Mouse (Mus musculus) heart, embryonic 15.5 days (tissue): ENCODE measurements at regions not wholly inside any gene's neighbourhood (a gene's known extent, or its start where the extent isn't known, plus 50 kb on each side); places are given as distances from the start of the nearest gene placed in this dataset.
A peak's percentile ranks its signal among the peaks of the same experiment; 100 is the strongest.

ENCODE experiments used
- ATAC-seq: fragments of 200-750 bp; cut with Nextera tagmentation; replicated peaks from 2 replicates; pipeline ENCODE4 v1.8.0; 2017; ENCODE audit warnings: low read depth, moderate TSS enrichment; ENCODE audit not compliant: insufficient number of reproducible peaks, insufficient read depth, low FRiP score
- H3K27ac ChIP-seq: fragments of 300-500 bp; sonication (generic); 2 replicates; pipeline ENCODE4 v1.5.1; 2015; ENCODE audit warnings: mild to moderate bottlenecking, inconsistent platforms
- H3K27me3 ChIP-seq: fragments of 300-500 bp; sonication (generic); 2 replicates; pipeline ENCODE4 v1.6.1; 2015; ENCODE audit warnings: inconsistent platforms
- H3K36me3 ChIP-seq: fragments of 300-500 bp; sonication (generic); 2 replicates; pipeline ENCODE4 v1.6.1; 2015; ENCODE audit warnings: mild to moderate bottlenecking, inconsistent platforms
- H3K4me1 ChIP-seq: fragments of 300-500 bp; sonication (generic); replicated peaks from 2 replicates; pipeline ENCODE4 v1.6.1; 2015; ENCODE audit warnings: inconsistent platforms
- H3K4me2 ChIP-seq: fragments of 300-500 bp; sonication (generic); 2 replicates; pipeline ENCODE4 v1.6.1; 2015; ENCODE audit warnings: inconsistent platforms, mild to moderate bottlenecking, moderate library complexity
- H3K4me3 ChIP-seq: fragments of 300-500 bp; sonication (generic); 2 replicates; pipeline ENCODE4 v1.5.1; 2015; ENCODE audit warnings: mild to moderate bottlenecking, inconsistent platforms
- H3K9ac ChIP-seq: fragments of 300-500 bp; sonication (generic); 2 replicates; pipeline ENCODE4 v1.6.1; 2015; ENCODE audit warnings: mild to moderate bottlenecking, inconsistent platforms
- H3K9me3 ChIP-seq: fragments of 300-500 bp; sonication (generic); replicated peaks from 2 replicates; pipeline ENCODE4 v1.6.1; 2016; ENCODE audit warnings: inconsistent platforms
- WGBS: fragments of 180-500 bp; shearing (Covaris S2); methylation state at CpG from one replicate; pipeline ENCODE4 v1.1.7; 2015; ENCODE audit warnings: mixed read lengths; 5-methylcytosine and 5-hydroxymethylcytosine counted together

DNA sequence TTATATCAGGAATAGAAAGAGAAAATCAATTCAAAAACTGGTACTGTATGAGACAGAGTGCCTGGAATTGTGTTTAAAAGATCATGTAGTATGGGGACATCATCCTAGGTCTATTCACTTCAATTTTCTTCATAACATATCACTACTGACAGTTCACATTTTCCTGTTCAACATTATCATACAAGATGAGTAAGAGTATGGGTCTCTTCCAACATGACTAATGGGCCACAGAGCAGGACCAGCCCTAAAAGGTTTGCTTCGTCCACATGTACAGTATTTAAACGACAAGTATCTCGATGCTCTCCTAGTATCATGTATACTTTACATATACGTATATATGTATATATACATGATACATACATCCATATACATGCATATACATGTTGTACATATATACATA, 164.8 kb upstream of the Atp1b1 start:
- Histone ChIP-seq H3K9ac (no peak overlapping the region), H3K4me2 (no peak overlapping the region), H3K4me1 (no peaks in the 10 kb centered on the region), H3K27me3 (no peaks in the 10 kb centered on the region), H3K4me3 (no peak overlapping the region), H3K27ac (no peak overlapping the region), H3K36me3 (no peaks in the 10 kb centered on the region), H3K9me3 (no peaks in the 10 kb centered on the region)
- ATAC-seq = no peak
- WGBS = 90% methylated on average over 4 of the region's 4 CpGs

DNA sequence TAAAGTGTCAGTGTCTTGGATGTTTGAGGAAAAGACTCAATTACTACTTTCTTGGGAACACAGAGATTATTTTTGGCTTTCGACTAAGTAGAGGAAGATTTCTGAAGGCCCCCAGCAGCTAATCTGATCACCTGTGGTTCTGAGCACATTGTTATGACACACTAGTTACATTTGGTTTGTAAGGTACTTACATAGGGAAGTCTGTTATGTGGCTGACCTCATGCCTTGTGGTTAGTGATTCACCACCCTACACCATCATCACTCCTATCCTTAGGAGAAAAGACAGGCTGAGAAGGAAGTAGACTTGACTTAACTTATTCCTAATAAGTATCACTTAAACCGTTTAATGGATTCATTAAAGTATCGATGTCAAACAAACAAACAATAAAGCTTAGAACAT, 164.3 kb upstream of the Atp1b1 start:
- no peak for ATAC-seq
- no peak overlapping the region for H3K9ac ChIP-seq
- H3K27ac ChIP-seq = no peak overlapping the region
- no peaks in the 10 kb centered on the region for H3K27me3 ChIP-seq
- WGBS = 90% methylated on average over 3 of the region's 3 CpGs
- H3K4me3 ChIP-seq = no peak overlapping the region
- no peaks in the 10 kb centered on the region for H3K4me1 ChIP-seq
- no peaks in the 10 kb centered on the region for H3K9me3 ChIP-seq
- H3K36me3 ChIP-seq = no peaks in the 10 kb centered on the region
- no peak overlapping the region for H3K4me2 ChIP-seq

DNA sequence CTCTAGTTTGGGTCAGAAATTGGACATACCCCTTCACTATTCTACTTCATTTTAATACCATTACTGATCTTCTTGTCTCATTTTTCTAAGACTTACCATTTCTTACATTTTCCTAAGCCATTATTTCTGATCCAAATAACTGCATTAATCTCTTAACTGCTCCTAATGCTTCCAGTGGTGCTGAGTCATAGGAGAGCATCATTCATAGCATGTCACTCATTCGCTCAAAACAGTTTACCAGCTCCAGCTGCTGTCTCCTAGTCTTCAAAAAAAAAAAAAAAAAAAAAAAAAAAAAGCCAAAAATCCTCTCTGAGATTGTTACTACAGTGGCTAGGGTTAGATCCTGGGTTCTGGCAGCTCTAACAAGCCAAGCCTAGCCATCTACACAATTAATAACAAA, 162.0 kb upstream of the Atp1b1 start:
- Histone ChIP-seq H3K36me3 (no peaks in the 10 kb centered on the region), H3K9me3 (no peaks in the 10 kb centered on the region), H3K4me1 (no peaks in the 10 kb centered on the region), H3K4me2 (no peak overlapping the region), H3K9ac (no peak overlapping the region), H3K27me3 (no peaks in the 10 kb centered on the region), H3K4me3 (no peak overlapping the region), H3K27ac (no peak overlapping the region)
- 72% methylated on average over 1 of the region's 1 CpGs for WGBS
- no peak for ATAC-seq

DNA sequence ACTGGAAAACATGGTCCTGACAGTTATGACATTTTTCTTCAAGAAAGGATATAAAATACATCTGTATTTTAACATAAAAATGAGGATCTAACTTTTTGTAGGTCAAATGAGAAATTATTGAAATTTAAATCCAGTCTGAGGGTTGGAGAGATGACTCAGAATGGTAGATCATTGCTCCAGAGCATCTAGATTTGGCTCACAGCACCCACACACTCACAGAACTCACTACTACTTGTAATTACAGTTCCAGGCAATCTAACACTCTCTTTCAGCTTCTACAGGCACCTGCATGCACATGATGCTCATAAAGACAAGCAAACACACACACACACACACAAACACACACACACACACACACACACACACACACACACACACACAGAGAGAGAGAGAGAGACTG, 159.7 kb upstream of the Atp1b1 start:
- Histone ChIP-seq H3K4me1 (no peaks in the 10 kb centered on the region), H3K9ac (no peak overlapping the region), H3K36me3 (no peaks in the 10 kb centered on the region), H3K27me3 (no peaks in the 10 kb centered on the region), H3K4me3 (no peak overlapping the region), H3K9me3 (no peaks in the 10 kb centered on the region), H3K27ac (no peak overlapping the region), H3K4me2 (no peak overlapping the region)
- ATAC-seq = no peak

DNA sequence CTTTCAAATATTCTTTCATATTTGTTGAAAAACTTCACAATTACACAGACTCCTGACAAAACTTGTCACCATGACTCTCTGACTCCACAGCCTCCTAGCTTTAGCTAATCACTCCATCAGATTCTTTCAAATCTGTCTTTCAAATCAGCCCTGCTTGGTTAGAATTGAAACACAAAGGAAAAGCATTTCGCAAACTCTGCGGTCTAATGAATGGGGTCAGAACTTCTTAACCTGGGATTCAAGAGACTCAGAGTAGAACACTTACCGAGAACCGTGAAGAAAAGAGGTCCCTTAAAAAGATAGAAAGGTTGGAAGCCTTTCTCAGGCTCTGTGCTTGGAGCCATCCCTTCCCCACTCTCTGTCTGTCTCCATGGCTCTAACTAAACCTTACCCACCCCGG, 148.9 kb upstream of the Atp1b1 start:
- H3K27ac ChIP-seq = no peak overlapping the region
- no peaks in the 10 kb centered on the region for H3K9me3 ChIP-seq
- H3K27me3 ChIP-seq = no peaks in the 10 kb centered on the region
- 85% methylated on average over 5 of the region's 5 CpGs for WGBS
- no peak overlapping the region for H3K9ac ChIP-seq
- no peak for ATAC-seq
- H3K4me2 ChIP-seq = no peak overlapping the region
- H3K4me3 ChIP-seq = no peak overlapping the region
- no peaks in the 10 kb centered on the region for H3K4me1 ChIP-seq
- no peaks in the 10 kb centered on the region for H3K36me3 ChIP-seq

DNA sequence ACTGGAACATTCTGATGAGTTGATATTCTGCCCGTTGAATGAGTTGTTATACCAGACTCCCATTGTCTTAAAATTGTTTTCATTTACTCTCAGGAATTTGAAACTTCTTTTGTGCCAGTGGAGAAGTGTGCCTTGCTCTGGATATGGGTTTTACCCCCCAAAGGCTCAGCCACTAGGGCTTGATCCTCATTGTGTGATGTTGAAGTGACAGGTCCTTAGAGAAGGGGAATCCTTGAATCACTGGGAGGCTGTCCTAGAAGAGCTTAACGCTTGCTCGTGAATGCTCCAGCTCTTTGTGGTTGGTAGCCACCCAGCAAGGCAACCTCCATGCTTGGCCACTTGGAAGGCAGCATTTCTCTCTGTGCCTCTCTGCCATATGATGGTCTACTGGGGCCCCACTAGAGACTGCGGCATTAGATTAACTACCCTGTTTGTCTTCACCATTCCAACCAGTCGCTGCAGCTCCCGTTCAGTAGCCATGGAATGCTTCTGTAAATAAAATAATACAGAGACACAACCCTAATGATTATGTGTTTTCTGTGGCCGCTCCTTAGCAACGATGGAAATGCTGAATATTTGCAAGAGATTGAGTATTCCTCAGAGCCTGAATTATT, 148.1 kb upstream of the Atp1b1 start:
- Histone ChIP-seq H3K4me3 (no peak overlapping the region), H3K9ac (no peak overlapping the region), H3K36me3 (no peaks in the 10 kb centered on the region), H3K4me1 (no peaks in the 10 kb centered on the region), H3K27me3 (no peaks in the 10 kb centered on the region), H3K9me3 (no peaks in the 10 kb centered on the region), H3K27ac (no peak overlapping the region), H3K4me2 (no peak overlapping the region)
- WGBS = 81% methylated on average over 8 of the region's 8 CpGs
- no peak for ATAC-seq

DNA sequence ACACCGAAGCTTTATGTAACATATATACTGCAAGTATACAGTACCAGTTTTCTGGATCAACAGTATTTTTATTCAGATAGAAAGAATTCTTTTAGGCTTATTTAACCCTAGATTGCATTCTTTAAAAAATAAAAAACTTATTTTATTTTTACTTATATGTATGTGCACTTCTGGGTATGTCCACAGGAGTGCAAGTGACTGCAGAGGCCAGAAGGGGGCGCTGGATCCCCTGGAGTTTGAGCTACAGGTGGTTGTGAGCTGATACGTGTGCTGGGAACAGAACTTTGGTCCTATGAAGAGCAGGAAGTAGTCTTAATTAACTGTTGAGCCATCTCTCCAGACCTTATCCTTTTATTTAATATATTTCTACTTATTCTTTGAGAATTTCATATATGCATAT, 145.3 kb upstream of the Atp1b1 start:
- Histone ChIP-seq H3K27ac (no peak overlapping the region), H3K36me3 (no peaks in the 10 kb centered on the region), H3K4me2 (no peak overlapping the region), H3K9ac (no peak overlapping the region), H3K27me3 (no peaks in the 10 kb centered on the region), H3K4me3 (no peak overlapping the region), H3K9me3 (no peaks in the 10 kb centered on the region), H3K4me1 (no peaks in the 10 kb centered on the region)
- 69% methylated on average over 3 of the region's 3 CpGs for WGBS
- ATAC-seq = no peak

DNA sequence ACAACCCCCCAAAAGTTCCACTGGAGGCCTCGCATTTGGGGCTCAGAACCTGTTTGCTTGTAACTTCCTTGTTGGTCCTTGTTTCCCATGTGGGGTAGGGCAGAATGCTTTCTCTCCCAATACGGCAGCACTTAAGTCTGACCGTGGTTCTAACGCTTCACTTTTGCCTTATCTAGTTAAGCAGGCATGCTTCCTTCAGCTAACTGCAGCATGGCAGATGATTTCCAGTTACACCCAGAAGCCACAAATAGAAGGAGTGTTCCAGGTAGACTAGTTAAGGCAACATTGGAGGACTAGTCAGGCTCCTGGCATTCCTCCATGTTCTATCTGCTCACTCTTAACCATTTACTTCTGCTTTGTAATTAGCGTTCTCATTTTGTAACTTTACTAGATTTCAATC, 144.4 kb upstream of the Atp1b1 start:
- H3K9me3 ChIP-seq = no peaks in the 10 kb centered on the region
- H3K27me3 ChIP-seq = no peaks in the 10 kb centered on the region
- H3K4me2 ChIP-seq = no peak overlapping the region
- WGBS = 61% methylated on average over 5 of the region's 5 CpGs
- no peaks in the 10 kb centered on the region for H3K4me1 ChIP-seq
- H3K4me3 ChIP-seq = no peak overlapping the region
- no peak overlapping the region for H3K27ac ChIP-seq
- no peak for ATAC-seq
- no peaks in the 10 kb centered on the region for H3K36me3 ChIP-seq
- no peak overlapping the region for H3K9ac ChIP-seq

DNA sequence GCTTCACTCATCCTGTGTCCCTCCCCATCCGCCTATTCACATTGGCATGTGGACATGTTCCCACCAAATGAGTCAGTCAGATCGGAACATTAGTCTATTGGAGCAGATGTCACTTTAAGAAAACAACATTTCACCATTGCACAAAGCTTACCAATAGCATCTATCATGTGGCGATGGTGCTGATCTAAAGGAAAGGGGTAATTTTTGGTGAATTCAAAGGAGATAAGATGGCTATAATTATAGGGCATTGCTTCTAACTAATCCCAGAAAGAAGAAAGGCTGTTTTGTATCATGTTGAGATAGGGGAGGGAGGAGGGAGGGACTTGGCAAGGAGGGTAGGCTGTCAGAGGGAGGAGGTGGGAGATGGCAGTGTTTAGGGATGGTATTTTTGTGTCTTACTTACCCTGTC, 132.1 kb upstream of the Atp1b1 start:
- H3K4me3 ChIP-seq = no peak overlapping the region
- no peaks in the 10 kb centered on the region for H3K9me3 ChIP-seq
- 65% methylated on average over 3 of the region's 3 CpGs for WGBS
- no peak overlapping the region for H3K9ac ChIP-seq
- peaks cover 12% of the 10 kb centered on the region for H3K4me1 ChIP-seq
- no peak overlapping the region for H3K27ac ChIP-seq
- no peaks in the 10 kb centered on the region for H3K36me3 ChIP-seq
- H3K27me3 ChIP-seq = no peaks in the 10 kb centered on the region
- no peak overlapping the region for H3K4me2 ChIP-seq
- ATAC-seq = no peak

DNA sequence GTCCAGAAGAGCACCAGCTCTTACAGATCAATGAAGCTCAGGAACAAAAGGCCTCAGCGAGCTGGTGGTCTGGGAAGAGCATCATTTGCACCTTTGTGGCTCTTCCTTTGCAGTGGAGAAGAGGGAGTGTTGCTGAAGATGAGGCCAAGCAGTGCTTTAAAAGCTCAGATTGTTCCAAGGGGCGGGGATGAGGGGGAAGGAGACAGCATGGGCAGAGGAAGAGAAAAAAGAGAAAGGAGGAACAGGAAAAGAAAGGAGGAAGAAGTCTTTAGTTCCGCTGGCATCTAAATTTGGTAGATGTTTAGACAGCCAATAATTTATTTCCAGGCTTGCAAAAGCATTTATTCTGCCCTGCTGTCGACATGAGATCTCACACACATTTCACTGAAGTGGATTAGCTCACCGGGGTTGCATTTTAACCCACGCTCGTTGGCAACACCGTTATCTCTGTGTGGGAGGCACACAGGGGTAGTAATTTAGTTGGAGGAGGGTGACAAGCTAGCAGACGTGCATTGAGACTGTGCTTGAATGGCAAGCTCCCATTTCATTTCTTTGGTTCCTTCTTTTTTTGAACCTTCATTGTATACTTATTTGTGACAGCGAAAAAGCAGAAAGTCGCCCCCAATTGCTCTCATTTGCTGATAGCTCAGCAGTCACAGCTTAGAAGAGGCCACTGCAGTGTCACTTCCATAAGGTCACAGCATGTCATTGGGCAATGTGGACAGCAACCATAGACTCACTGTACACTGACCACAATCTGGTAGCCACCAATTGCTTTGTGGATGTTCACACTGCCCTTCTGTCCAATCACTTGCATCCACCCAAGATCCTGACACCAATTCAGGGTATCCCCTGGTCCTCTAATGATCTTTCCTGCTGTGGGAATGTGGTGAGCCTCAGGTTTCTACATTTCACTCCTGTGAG, 128.2 kb upstream of the Atp1b1 start:
- no peaks in the 10 kb centered on the region for H3K36me3 ChIP-seq
- H3K27ac ChIP-seq = peak overlapping the region; percentile 58; the same call in 1 of the 2 replicates
- WGBS = 30% methylated on average over 11 of the region's 11 CpGs
- no peak overlapping the region for H3K9ac ChIP-seq
- no peaks in the 10 kb centered on the region for H3K9me3 ChIP-seq
- H3K4me1 ChIP-seq = peaks cover 12% of the 10 kb centered on the region
- H3K4me2 ChIP-seq = peak overlapping the region; percentile 14; the same call in 1 of the 2 replicates
- H3K27me3 ChIP-seq = no peaks in the 10 kb centered on the region
- ATAC-seq = peak; percentile 60
- no peak overlapping the region for H3K4me3 ChIP-seq

DNA sequence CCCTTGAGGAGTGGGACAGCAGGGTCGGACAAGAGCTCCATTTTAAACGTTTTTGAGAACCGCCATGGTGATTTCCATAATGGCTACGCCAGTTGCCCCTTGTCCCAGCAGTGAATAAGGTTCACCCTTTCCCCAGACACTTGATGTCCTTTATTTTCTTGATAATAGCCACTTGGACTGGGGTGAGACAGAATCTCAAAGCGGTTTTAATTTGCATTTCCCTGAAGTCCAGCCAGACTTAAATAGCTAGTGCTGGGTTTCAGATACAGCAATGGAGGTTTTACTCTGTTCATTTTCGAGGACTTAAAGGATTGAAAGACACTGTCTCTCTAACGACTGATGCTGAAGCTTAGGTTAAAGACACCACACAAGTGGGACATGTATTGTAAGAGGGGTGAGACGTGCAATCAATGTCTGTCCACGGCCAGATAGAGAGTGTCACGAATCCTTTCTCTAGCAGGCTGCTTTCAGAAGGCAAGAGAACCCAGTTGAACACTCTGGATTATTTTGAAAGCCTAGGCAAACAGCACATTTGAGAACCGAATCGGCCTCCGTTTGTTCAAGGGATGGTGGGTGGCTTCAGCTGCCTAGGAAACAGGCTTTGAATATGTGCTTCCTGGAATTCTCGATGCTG, 118.8 kb upstream of the Atp1b1 start:
- 75% methylated on average over 14 of the region's 14 CpGs for WGBS
- Histone ChIP-seq H3K4me3 (no peak overlapping the region), H3K27me3 (no peaks in the 10 kb centered on the region), H3K36me3 (no peaks in the 10 kb centered on the region), H3K9ac (no peak overlapping the region), H3K9me3 (no peaks in the 10 kb centered on the region), H3K4me2 (no peak overlapping the region), H3K27ac (no peak overlapping the region), H3K4me1 (peaks cover 9% of the 10 kb centered on the region)
- ATAC-seq = no peak
